Mouse (Mus musculus): ENCODE data around the gene Cdc40.

The Cdc40 gene

DNA sequence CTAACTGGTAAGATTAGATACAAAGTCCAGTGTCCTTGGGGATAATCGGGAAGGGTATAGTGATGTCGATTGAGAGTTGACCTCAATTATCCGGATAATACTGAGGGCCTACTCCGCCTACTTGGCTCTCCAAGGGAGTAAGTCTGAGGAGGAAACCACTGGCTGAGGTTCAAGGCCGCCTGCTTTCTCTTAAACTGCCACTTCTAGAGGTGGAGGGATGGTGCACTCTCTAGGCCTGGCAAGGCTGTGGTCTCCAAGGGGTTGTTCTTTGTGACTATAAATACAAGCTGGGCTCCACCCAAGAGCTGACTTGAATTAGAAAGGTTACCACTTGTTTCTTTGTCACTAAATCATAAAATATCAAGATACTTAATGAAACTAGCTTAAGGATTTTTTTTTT, 43.0 kb downstream of the Cdc40 start:
- TF ChIP-seq GATA4 (IDR thresholded peaks at IDR 0.05; ENCODE audit: insufficient replicate concordance, low read length): no peak

DNA sequence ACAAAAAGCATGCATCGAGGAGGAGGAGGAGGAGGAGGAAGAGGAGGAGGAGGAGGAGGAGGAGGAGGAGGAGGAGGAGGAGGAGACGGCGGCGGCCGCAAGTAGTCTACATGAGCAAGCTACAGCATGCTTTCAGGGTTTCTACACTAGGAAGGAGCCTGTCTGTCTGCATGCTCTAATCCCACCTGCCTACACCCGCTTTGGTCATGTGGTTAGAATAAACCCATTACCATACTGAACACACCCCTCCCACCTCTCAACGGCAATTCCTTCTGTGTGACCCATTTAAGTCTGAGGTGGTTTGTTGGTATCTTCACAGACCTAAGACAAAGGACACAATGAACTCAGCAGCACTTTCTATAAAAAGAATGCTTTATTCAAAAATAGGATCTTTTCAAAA, 51.8 kb downstream of the Cdc40 start:
- TF ChIP-seq GATA4 (IDR thresholded peaks at IDR 0.05; ENCODE audit: insufficient replicate concordance, low read length): no peak

DNA sequence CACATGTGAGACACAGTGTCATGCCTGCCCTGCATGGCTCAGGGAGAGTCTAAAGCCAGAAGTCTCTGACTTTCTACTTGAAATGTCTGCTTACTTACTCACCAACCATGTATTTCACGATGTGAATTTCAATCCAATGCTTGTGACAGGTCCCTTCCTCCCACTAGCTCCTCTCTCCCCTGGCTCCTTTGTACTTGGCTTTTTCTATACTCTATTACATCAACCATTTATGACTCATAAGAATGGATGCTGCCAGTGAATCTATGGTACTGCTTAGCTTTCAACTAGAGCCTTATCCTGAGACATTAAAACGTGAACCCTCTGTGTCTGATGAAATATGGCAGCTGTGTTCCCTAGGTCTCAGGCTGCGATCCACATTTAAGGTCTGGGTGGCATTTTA, 52.8 kb downstream of the Cdc40 start:
- no peak for TF ChIP-seq GATA4 (IDR thresholded peaks at IDR 0.05; ENCODE audit: insufficient replicate concordance, low read length)

DNA sequence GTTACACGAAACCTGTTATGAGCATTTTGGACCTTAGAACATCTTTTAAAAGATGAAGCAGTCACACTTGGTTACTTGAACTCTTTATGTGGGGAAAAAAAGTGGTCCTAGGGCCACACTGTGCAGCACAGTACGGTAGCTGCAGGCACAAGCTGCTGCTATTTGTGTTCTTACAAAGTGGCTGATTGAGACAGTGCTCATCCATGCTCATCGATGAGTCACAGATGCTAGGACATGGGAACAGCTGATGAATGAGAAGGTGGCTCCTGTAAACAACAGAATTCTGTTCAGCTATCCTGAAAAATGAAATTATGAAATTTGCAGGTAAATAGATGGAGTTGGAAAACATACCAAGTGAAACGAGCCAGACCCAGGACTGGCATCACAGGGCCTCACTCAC, 55.4 kb downstream of the Cdc40 start:
- TF ChIP-seq GATA4 (IDR thresholded peaks at IDR 0.05; ENCODE audit: insufficient replicate concordance, low read length): no peak

DNA sequence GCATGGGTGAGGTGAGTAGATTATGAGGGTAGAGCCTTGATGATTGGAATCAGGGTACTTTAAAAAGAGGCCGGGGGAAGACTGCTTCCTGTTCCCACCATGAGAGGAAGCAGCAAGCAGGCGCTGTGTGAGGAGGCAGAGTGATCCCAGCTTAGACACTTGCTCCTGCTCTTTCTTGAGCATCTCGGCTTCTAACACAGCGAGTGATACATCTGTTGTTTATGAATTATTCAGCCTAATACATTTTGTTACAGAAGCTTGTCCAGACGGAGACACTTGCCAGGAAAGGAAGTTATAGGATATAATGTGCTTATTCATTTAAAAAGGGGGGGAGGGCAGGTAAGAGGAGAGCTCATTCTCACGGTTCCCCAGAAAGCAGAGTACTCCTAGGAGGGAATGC, 57.2 kb downstream of the Cdc40 start:
- no peak for TF ChIP-seq GATA4 (IDR thresholded peaks at IDR 0.05; ENCODE audit: insufficient replicate concordance, low read length)

GRCm38 (mm10) chr10:40816471-40816870, 66.6 kb downstream of the Cdc40 start:
- TF ChIP-seq GATA4 (IDR thresholded peaks at IDR 0.05; ENCODE audit: insufficient replicate concordance, low read length): no peak

DNA sequence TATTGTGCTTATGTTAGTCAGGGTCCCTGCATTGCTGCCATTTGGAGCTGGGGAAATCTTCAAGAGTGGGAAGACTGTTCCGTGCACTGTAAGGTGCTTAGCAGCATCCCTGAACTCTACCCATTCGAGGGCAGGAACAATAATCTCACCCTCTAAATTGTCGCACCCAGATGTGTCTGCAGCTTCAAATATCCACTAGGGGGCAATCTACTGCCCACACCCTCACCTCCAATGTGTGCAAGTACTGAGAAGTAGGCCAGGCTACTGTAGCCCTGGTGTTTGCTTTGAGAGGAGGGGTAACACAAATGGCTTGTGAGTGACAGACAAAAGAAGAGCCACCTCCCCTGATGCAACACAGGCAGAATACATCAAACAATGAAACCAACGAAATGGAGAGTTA, 69.5 kb downstream of the Cdc40 start:
- no peak for TF ChIP-seq GATA4 (IDR thresholded peaks at IDR 0.05; ENCODE audit: insufficient replicate concordance, low read length)

DNA sequence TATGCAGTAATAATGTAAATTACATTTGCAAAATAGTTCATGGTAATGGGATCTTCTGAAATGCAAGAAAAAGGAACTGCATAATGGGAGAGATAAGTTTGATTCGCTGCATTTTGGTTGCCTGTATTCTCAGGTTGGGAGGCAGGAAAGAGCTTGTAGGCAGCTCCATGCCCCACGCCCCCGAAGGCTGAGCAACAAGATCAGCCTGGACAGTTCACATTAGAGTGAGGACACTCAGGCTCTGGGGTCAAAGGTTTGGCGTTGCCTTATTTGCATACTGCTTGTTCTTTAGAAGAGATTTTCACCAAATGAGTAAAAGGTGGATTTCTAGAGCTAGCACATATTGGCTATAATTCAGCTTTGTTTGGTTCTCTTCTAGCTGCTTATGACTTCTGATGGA, 76.9 kb downstream of the Cdc40 start:
- TF ChIP-seq GATA4 (IDR thresholded peaks at IDR 0.05; ENCODE audit: insufficient replicate concordance, low read length): no peak

GRCm38 (mm10) chr10:40805221-40805620, 77.9 kb downstream of the Cdc40 start:
- no peak for TF ChIP-seq GATA4 (IDR thresholded peaks at IDR 0.05; ENCODE audit: insufficient replicate concordance, low read length)

GRCm38 (mm10) chr10:40792115-40792514, 91.0 kb downstream of the Cdc40 start:
- no peak for TF ChIP-seq GATA4 (IDR thresholded peaks at IDR 0.05; ENCODE audit: insufficient replicate concordance, low read length)

GRCm38 (mm10) chr10:40790406-40790805, 92.7 kb downstream of the Cdc40 start:
- TF ChIP-seq GATA4 (IDR thresholded peaks at IDR 0.05; ENCODE audit: insufficient replicate concordance, low read length): no peak
